ENCODE assay signal across 9 mouse cellular contexts in the genomic region with DNA sequence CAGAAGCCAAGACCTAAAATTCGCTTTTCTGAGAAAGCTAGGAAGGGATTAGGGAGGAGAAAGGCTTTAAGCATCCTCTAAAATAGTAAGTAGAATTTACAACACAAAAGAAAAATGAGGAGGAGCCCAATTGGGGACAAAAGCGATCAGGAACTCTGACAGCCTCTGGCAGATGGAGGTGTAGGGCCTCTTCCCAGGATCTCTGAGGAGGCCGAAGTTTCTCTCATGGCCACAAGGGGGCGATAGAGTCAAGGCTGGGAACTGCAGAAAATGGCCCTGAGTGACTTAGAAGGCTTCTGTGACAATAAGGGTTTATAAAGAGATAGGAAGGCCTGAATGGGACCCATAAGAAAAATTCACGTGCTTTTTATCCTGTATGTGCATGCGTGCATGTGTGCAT.
DNase-seq lines count a peak whose midpoint lies in the region; ATAC-seq and TF ChIP-seq lines count a peak whose summit lies in the region.
"Had no signal": no experiment of that assay in that cellular context is flagged by ENCODE, and none has a peak within 500 bp of the region (broad histone marks: within the 10 kb centered on the region; RNA-seq: fewer than 3 reads in every experiment).

No protein-coding gene starts in this region.

- no peaks in the 10 kb centered on the region for H3K4me1 ChIP-seq in lung, embryonic 14.5 days (ENCODE audit: insufficient read depth)
- H3K4me1 ChIP-seq: liver, embryonic 15.5 days had no signal

- H3K4me3 ChIP-seq in lung, embryonic 14.5 days (ENCODE audit: low read depth, low read length) = no peak overlapping the region
- H3K4me3 ChIP-seq: liver, embryonic 15.5 days had no signal

- TF ChIP-seq CTCF in lung, embryonic 14.5 days (IDR thresholded peaks at IDR 0.05; ENCODE audit: low read depth) = peak; percentile 86

- no peaks in the 10 kb centered on the region for H3K36me3 ChIP-seq in lung, embryonic 14.5 days (ENCODE audit: insufficient read depth)
- H3K36me3 ChIP-seq: liver, embryonic 15.5 days had no signal

- DNase-seq in gastrocnemius, adult 18-20 months (ENCODE audit: low spot score) = peak; percentile 18
- DNase-seq in gastrocnemius, postnatal 25 days = no peak
- DNase-seq in 3T3-L1 (ENCODE audit: low read depth, low spot score) = peak; percentile 56
- peak; percentile 44 for DNase-seq in adrenal gland, postnatal 25 days
- peak; percentile 47 for DNase-seq in embryo, embryonic 11.5 days (ENCODE audit: low read depth, low spot score)
- DNase-seq in kidney, postnatal 10 days = peak; percentile 69
- DNase-seq in lung, embryonic 14.5 days = peak; percentile 79
- peak; percentile 33 to 38 for DNase-seq in right cerebral cortex, postnatal 36 days (ENCODE audit: low spot score in 2 of 2)

- no peak overlapping the region for H3K4me2 ChIP-seq in lung, embryonic 14.5 days
- H3K4me2 ChIP-seq: liver, embryonic 15.5 days had no signal

- H3K9me3 ChIP-seq in lung, embryonic 14.5 days (ENCODE audit: low read depth, low read length) = no peaks in the 10 kb centered on the region
- H3K9me3 ChIP-seq: liver, embryonic 15.5 days had no signal

- no peaks in the 10 kb centered on the region for H3K27me3 ChIP-seq in lung, embryonic 14.5 days (ENCODE audit: insufficient read depth, low read length)
- H3K27me3 ChIP-seq: liver, embryonic 15.5 days had no signal

- no peak for ATAC-seq in lung, embryonic 14.5 days (ENCODE audit: insufficient read depth)

- WGBS in lung, embryonic 14.5 days = 28% methylated on average over 6 of the region's 6 CpGs

- H3K9ac ChIP-seq in lung, embryonic 14.5 days = no peak overlapping the region
- H3K9ac ChIP-seq: liver, embryonic 15.5 days had no signal

- H3K27ac ChIP-seq in lung, embryonic 14.5 days (ENCODE audit: low read depth) = no peak overlapping the region
- H3K27ac ChIP-seq: liver, embryonic 15.5 days had no signal
